Mouse (Mus musculus): ENCODE data around the gene Gucy1a1.
"Not testable (repeated sequence)": the region's sequence is repeated elsewhere in the genome, so short reads cannot be mapped to it uniquely, and the experiment has no call there.

Gucy1a1 gene

GRCm38 (mm10) chr3:82145126-82145901 lies at the start of gene Gucy1a1:
Gucy1a1 (minus strand) TSS chr3:82145789.
- no peaks in the 10 kb centered on the region for H3K9me3 ChIP-seq (ENCODE audit: low read length)
- H3K4me3 ChIP-seq (replicated peaks; ENCODE audit: low read length), result peak within 1 kb of the TSS; percentile 71
- H3K27me3 ChIP-seq (ENCODE audit: insufficient read depth, low read length), result peaks cover 20% of the 10 kb centered on the region
- H3K4me1 ChIP-seq (replicated peaks; ENCODE audit: low read depth, low read length), result peaks cover 12% of the 10 kb centered on the region; the same call in 1 of the 2 replicates
- H3K36me3 ChIP-seq (ENCODE audit: insufficient read depth, low read length), result no peaks in the 10 kb centered on the region
- no peak for TF ChIP-seq CTCF (conservative IDR thresholded peaks at IDR 0.05; ENCODE audit: low read length)
- TF ChIP-seq NANOG (IDR thresholded peaks at IDR 0.05; ENCODE audit: borderline replicate concordance, low read length), result no peak
- no peak for TF ChIP-seq POU5F1 (IDR thresholded peaks at IDR 0.05; ENCODE audit: borderline replicate concordance, low read length)

DNA sequence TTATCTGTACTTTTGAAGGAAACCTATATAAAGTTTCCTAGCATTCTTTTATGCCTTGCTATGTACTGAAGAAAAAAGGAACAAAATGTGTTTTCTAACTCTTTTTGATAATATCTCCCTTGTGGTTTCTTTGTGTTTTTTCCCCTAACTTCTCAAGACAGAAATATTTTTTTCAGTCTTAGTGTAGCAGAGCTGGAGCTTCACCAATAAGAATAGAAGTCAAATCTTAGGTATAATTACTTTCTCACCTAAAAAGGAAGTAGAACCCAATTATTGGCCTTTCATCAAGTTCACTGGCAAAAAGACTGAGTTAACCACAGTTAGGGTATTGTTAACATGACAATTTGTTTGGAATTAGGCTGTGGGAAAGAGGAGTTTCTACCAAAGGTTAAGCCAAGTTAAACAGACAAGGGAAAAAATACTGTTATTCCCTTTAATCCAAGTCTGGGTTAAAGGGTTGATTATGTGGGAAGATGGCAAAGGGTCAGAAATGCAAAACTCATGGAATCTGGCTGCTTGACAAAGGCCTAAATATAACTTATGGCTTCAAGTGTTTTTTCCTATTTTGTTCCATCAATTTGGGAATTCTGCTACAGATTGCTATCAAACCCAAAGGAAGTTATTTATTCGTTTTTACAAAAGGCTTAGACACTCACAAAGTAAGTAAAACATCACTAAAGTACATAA lies 46.1 kb upstream of the Gucy1a1 start:
- no peaks in the 10 kb centered on the region for H3K36me3 ChIP-seq (ENCODE audit: insufficient read depth, low read length)
- TF ChIP-seq POU5F1 (IDR thresholded peaks at IDR 0.05; ENCODE audit: borderline replicate concordance, low read length), result no peak
- TF ChIP-seq CTCF (conservative IDR thresholded peaks at IDR 0.05; ENCODE audit: low read length), result no peak
- no peak for TF ChIP-seq NANOG (IDR thresholded peaks at IDR 0.05; ENCODE audit: borderline replicate concordance, low read length)

GRCm38 (mm10) chr3:82185626-82186025 lies 40.0 kb upstream of the Gucy1a1 start:
- no peak for TF ChIP-seq CTCF (conservative IDR thresholded peaks at IDR 0.05; ENCODE audit: low read length)
- TF ChIP-seq POU5F1 (IDR thresholded peaks at IDR 0.05; ENCODE audit: borderline replicate concordance, low read length), result no peak
- TF ChIP-seq NANOG (IDR thresholded peaks at IDR 0.05; ENCODE audit: borderline replicate concordance, low read length), result no peak
- no peak overlapping the region for H3K4me3 ChIP-seq (replicated peaks; ENCODE audit: low read length)
- no peaks in the 10 kb centered on the region for H3K27me3 ChIP-seq (ENCODE audit: insufficient read depth, low read length)
- no peaks in the 10 kb centered on the region for H3K4me1 ChIP-seq (replicated peaks; ENCODE audit: low read depth, low read length)
- H3K9me3 ChIP-seq (ENCODE audit: low read length), result no peaks in the 10 kb centered on the region
- no peaks in the 10 kb centered on the region for H3K36me3 ChIP-seq (ENCODE audit: insufficient read depth, low read length)

More for the DNA sequence above, 46.1 kb upstream of the Gucy1a1 start:
- Histone ChIP-seq H3K4me1 (replicated peaks; ENCODE audit: low read depth, low read length) (no peaks in the 10 kb centered on the region), H3K4me3 (replicated peaks; ENCODE audit: low read length) (no peak overlapping the region), H3K9me3 (ENCODE audit: low read length) (no peaks in the 10 kb centered on the region), H3K27me3 (ENCODE audit: insufficient read depth, low read length) (no peaks in the 10 kb centered on the region)

DNA sequence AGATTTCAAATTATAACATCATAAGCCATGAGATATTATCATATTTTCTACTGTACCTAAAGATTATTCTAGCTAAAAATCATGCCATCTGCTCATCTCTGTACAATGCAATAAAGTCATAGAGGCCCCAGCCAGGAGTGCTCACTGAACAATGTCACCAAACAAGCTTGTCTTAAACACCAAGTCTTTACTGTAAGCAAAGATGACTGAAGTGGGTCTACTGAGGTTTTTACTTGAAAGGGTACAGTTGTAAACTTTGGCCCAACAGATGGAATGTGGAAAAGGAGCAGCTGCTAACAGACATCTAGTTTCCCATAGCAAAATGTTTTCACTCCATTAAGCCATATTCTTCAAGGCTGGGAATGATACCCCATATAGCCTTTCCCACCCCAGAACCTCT lies 35.9 kb upstream of the Gucy1a1 start:
- Histone ChIP-seq H3K27me3 (ENCODE audit: insufficient read depth, low read length) (no peaks in the 10 kb centered on the region), H3K4me1 (replicated peaks; ENCODE audit: low read depth, low read length) (no peaks in the 10 kb centered on the region), H3K9me3 (ENCODE audit: low read length) (no peaks in the 10 kb centered on the region), H3K36me3 (ENCODE audit: insufficient read depth, low read length) (no peaks in the 10 kb centered on the region), H3K4me3 (replicated peaks; ENCODE audit: low read length) (no peak overlapping the region)
- TF ChIP-seq NANOG (IDR thresholded peaks at IDR 0.05; ENCODE audit: borderline replicate concordance, low read length) (no peak), POU5F1 (IDR thresholded peaks at IDR 0.05; ENCODE audit: borderline replicate concordance, low read length) (no peak), CTCF (conservative IDR thresholded peaks at IDR 0.05; ENCODE audit: low read length) (no peak)

DNA sequence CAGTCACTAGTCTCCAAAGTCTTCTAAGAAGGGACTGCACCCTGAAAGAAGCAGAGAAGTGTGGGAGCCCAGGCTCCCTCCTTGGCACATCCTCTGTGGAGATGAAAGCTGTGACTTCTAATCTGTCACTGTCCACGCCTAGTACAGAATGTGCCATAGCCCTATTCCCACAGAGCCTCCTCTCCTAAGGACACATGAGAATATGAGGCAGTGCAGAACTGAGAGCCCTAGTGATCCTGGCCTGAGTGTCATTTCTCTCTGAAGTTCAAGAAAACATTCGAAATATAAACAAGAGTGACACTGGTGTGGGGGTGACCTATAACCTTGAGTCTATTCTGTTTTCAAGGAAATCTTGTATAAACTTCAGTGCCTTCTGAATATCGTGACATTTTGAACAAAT lies 34.7 kb upstream of the Gucy1a1 start:
- Histone ChIP-seq H3K27me3 (ENCODE audit: insufficient read depth, low read length) (no peaks in the 10 kb centered on the region), H3K9me3 (ENCODE audit: low read length) (no peaks in the 10 kb centered on the region), H3K36me3 (ENCODE audit: insufficient read depth, low read length) (no peaks in the 10 kb centered on the region), H3K4me3 (replicated peaks; ENCODE audit: low read length) (no peak overlapping the region), H3K4me1 (replicated peaks; ENCODE audit: low read depth, low read length) (no peaks in the 10 kb centered on the region)
- no peak for TF ChIP-seq POU5F1 (IDR thresholded peaks at IDR 0.05; ENCODE audit: borderline replicate concordance, low read length)
- no peak for TF ChIP-seq NANOG (IDR thresholded peaks at IDR 0.05; ENCODE audit: borderline replicate concordance, low read length)
- no peak for TF ChIP-seq CTCF (conservative IDR thresholded peaks at IDR 0.05; ENCODE audit: low read length)

DNA sequence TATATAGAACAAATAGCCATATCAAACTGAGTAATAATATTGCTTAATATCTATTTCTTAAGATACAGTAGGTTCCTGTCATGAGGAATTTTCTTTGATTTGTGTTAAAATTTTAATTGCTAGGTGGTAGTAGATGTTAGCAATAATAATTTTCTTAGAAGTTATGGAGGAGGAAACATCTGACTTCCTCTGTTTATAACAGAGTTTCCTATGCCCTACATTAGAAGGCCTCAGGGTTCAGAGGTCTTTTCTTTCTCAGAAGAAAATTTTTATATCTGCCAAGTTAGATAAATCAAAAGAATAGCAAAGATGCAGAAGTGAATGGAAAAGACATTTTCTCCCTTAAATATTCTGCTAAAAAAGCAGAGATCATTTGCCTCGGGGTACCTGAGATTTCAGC lies 29.9 kb upstream of the Gucy1a1 start:
- Histone ChIP-seq H3K36me3 (ENCODE audit: insufficient read depth, low read length) (no peaks in the 10 kb centered on the region), H3K9me3 (ENCODE audit: low read length) (no peaks in the 10 kb centered on the region), H3K4me1 (replicated peaks; ENCODE audit: low read depth, low read length) (no peaks in the 10 kb centered on the region), H3K4me3 (replicated peaks; ENCODE audit: low read length) (no peak overlapping the region), H3K27me3 (ENCODE audit: insufficient read depth, low read length) (no peaks in the 10 kb centered on the region)
- TF ChIP-seq CTCF (conservative IDR thresholded peaks at IDR 0.05; ENCODE audit: low read length) (no peak), POU5F1 (IDR thresholded peaks at IDR 0.05; ENCODE audit: borderline replicate concordance, low read length) (no peak), NANOG (IDR thresholded peaks at IDR 0.05; ENCODE audit: borderline replicate concordance, low read length) (no peak)

- Histone ChIP-seq H3K9me3 (ENCODE audit: low read length) (peaks cover 22% of the 10 kb centered on the region), H3K4me3 (replicated peaks; ENCODE audit: low read length) (no peak overlapping the region), H3K27me3 (ENCODE audit: insufficient read depth, low read length) (no peaks in the 10 kb centered on the region), H3K4me1 (replicated peaks; ENCODE audit: low read depth, low read length) (no peaks in the 10 kb centered on the region), H3K36me3 (ENCODE audit: insufficient read depth, low read length) (no peaks in the 10 kb centered on the region)
- TF ChIP-seq NANOG (IDR thresholded peaks at IDR 0.05; ENCODE audit: borderline replicate concordance, low read length) (no peak), POU5F1 (IDR thresholded peaks at IDR 0.05; ENCODE audit: borderline replicate concordance, low read length) (no peak), CTCF (conservative IDR thresholded peaks at IDR 0.05; ENCODE audit: low read length) (no peak)
Measured at GRCm38 (mm10) chr3:82167064-82167463, 21.5 kb upstream of the Gucy1a1 start.

DNA sequence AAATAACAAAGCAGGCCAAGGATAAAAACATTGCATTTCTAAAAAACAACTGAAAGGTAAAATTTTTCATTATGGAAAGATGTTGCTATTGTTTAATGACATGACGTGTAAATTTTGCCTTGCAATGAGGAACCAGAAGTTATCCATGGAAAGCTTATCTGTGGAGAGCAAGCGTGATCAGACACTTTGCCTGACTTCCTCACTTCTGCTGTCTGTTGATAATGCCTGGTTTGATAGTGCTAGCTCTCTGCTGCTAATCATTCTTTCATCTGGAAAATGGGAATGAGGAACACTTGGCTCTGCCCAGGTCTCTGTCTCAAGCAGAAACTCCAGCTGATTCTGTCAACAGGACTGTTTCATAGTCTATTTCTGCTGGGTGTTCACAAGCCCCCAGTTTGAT lies 20.3 kb upstream of the Gucy1a1 start:
- Histone ChIP-seq H3K4me3 (replicated peaks; ENCODE audit: low read length) (no peak overlapping the region), H3K36me3 (ENCODE audit: insufficient read depth, low read length) (no peaks in the 10 kb centered on the region), H3K27me3 (ENCODE audit: insufficient read depth, low read length) (no peaks in the 10 kb centered on the region), H3K4me1 (replicated peaks; ENCODE audit: low read depth, low read length) (no peaks in the 10 kb centered on the region), H3K9me3 (ENCODE audit: low read length) (peaks cover 33% of the 10 kb centered on the region)
- TF ChIP-seq CTCF (conservative IDR thresholded peaks at IDR 0.05; ENCODE audit: low read length) (no peak), POU5F1 (IDR thresholded peaks at IDR 0.05; ENCODE audit: borderline replicate concordance, low read length) (no peak), NANOG (IDR thresholded peaks at IDR 0.05; ENCODE audit: borderline replicate concordance, low read length) (no peak)

DNA sequence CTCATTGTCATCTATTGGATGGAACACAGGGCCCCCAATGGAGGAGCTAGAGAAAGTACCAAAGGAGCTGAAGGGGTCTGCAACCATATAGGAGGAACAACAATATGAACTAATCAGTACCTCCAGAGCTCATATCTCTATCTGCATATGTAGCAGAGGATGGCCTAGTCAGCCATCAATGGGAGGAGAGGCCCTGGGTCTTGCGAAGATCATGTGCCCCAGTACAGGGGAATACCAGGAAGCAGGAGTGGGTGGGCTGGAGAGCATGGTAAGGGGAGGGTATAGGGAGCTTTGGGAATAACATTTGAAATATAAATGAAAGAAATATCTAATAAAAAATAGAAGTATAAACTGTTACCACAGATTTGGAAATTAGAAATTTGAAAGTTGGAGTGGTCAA lies 17.4 kb upstream of the Gucy1a1 start:
- H3K36me3 ChIP-seq (ENCODE audit: insufficient read depth, low read length); H3K27me3 ChIP-seq (ENCODE audit: insufficient read depth, low read length); H3K4me3 ChIP-seq (replicated peaks; ENCODE audit: low read length); H3K4me1 ChIP-seq (replicated peaks; ENCODE audit: low read depth, low read length): not testable (repeated sequence)
- peaks cover 36% of the 10 kb centered on the region for H3K9me3 ChIP-seq (ENCODE audit: low read length)

All from E14TG2a.4 (cell line).